Mouse (Mus musculus) hindbrain, embryonic 11.5 days (tissue): ENCODE measurements around the gene Herc2. TPM values are rescaled to one million over a fixed set of nuclear protein-coding genes. Genes with fewer than 3 reads are reported as not detected.

Experiments
- ATAC-seq: fragments of 200-750 bp; cut with Nextera tagmentation; 2 replicates; pipeline ENCODE4 v1.8.0; 2017; ENCODE audit warnings: mild to moderate bottlenecking, moderate TSS enrichment, moderate library complexity; ENCODE audit not compliant: low FRiP score
- DNase-seq: peaks from one replicate; pipeline ENCODE4 v3.0.0-alpha.2; 2015; ENCODE audit warnings: low spot score
- H3K27ac ChIP-seq: fragments of 300-500 bp; sonication (generic); 2 replicates; pipeline ENCODE4 v1.5.1; 2014; ENCODE audit warnings: mild to moderate bottlenecking, low read depth, low read length
- H3K27me3 ChIP-seq: fragments of 300-500 bp; sonication (generic); 2 replicates; pipeline ENCODE4 v1.6.1; 2014; ENCODE audit warnings: mild to moderate bottlenecking, low read length, moderate library complexity, mixed read lengths; ENCODE audit not compliant: control insufficient read depth, insufficient read depth
- H3K36me3 ChIP-seq: fragments of 300-500 bp; sonication (generic); 2 replicates; pipeline ENCODE4 v1.6.1; 2014; ENCODE audit warnings: mild to moderate bottlenecking, low read length, moderate library complexity, mixed read lengths; ENCODE audit not compliant: control insufficient read depth, insufficient read depth
- H3K4me1 ChIP-seq: fragments of 300-500 bp; sonication (generic); replicated peaks from 2 replicates; pipeline ENCODE4 v1.6.1; 2014; ENCODE audit warnings: low read length, mixed read lengths; ENCODE audit not compliant: control insufficient read depth, insufficient read depth
- H3K4me2 ChIP-seq: fragments of 300-500 bp; sonication (generic); replicated peaks from 2 replicates; pipeline ENCODE4 v1.6.1; 2014; ENCODE audit warnings: mild to moderate bottlenecking, low read depth, low read length
- H3K4me3 ChIP-seq: fragments of 300-500 bp; sonication (generic); 2 replicates; pipeline ENCODE4 v1.5.1; 2014; ENCODE audit warnings: low read depth, low read length
- H3K9ac ChIP-seq: fragments of 300-500 bp; sonication (generic); 2 replicates; pipeline ENCODE4 v1.6.1; 2014; ENCODE audit warnings: low read depth, low read length
- H3K9me3 ChIP-seq: fragments of 300-500 bp; sonication (generic); 2 replicates; pipeline ENCODE4 v1.6.1; 2016; ENCODE audit warnings: low read length; ENCODE audit not compliant: control insufficient read depth
- WGBS: fragments of 180-500 bp; shearing (Covaris S2); extraction: QIAGEN DNeasy Blood & Tissue Kit; methylation state at CpG from one replicate; pipeline ENCODE4 v1.1.7; 2014; 5-methylcytosine and 5-hydroxymethylcytosine counted together
- polyA plus RNA-seq: library from polyadenylated mRNA; unstranded; fragments of >200 nt; fragmentation: Nextera tagmentation; extraction: Ambion mirVana; gene quantifications from 2 replicates; pipeline ENCODE4 v1.2.1, GENCODE M21; 2014

Gene Herc2
- polyA plus RNA-seq, 1 experiment from 2014 or later: 43.5 TPM

- Histone ChIP-seq H3K4me2 (peak overlapping the region; percentile 65), H3K27ac (peak overlapping the region; percentile 82), H3K36me3 (no peaks in the 10 kb centered on the region), H3K9ac (peak overlapping the region; percentile 83), H3K27me3 (no peaks in the 10 kb centered on the region), H3K4me3 (peak overlapping the region; percentile 69), H3K9me3 (no peaks in the 10 kb centered on the region), H3K4me1 (peaks cover 5% of the 10 kb centered on the region; the same call in 1 of the 2 replicates)
- 0% methylated on average over 18 of the region's 18 CpGs for WGBS
- ATAC-seq (peak; percentile 69), DNase-seq (peak; percentile 63)
These were observed 503 bp downstream of the Herc2 start for GRCm38 (mm10) chr7:56050487-56050911.

- Histone ChIP-seq H3K4me3 (no peak overlapping the region), H3K4me1 (peaks cover 5% of the 10 kb centered on the region; the same call in 1 of the 2 replicates), H3K27me3 (no peaks in the 10 kb centered on the region), H3K27ac (no peak overlapping the region), H3K36me3 (0 out of 2 replicates have a peak, but pooled peaks cover 3% of the 10 kb centered on the region), H3K9ac (no peak overlapping the region), H3K9me3 (no peaks in the 10 kb centered on the region), H3K4me2 (no peak overlapping the region)
- DNase-seq (no peak), ATAC-seq (no peak)
These were observed 3.0 kb downstream of the Herc2 start for GRCm38 (mm10) chr7:56052996-56053395.

- H3K4me2 ChIP-seq: no peak overlapping the region
- WGBS: 96% methylated on average over 3 of the region's 3 CpGs
- no peaks in the 10 kb centered on the region for H3K27me3 ChIP-seq
- H3K4me3 ChIP-seq: no peak overlapping the region
- 0 out of 2 replicates have a peak, but pooled peaks cover 3% of the 10 kb centered on the region for H3K36me3 ChIP-seq
- peaks cover 2% of the 10 kb centered on the region; the same call in 1 of the 2 replicates for H3K4me1 ChIP-seq
- H3K27ac ChIP-seq: no peak overlapping the region
- DNase-seq (no peak), ATAC-seq (no peak)
- H3K9ac ChIP-seq: no peak overlapping the region
- H3K9me3 ChIP-seq: no peaks in the 10 kb centered on the region
These were observed 5.3 kb downstream of the Herc2 start for GRCm38 (mm10) chr7:56055338-56055737.

- Histone ChIP-seq H3K27ac (no peak overlapping the region), H3K4me2 (no peak overlapping the region), H3K36me3 (no peaks in the 10 kb centered on the region), H3K9ac (no peak overlapping the region), H3K4me1 (no peaks in the 10 kb centered on the region), H3K9me3 (no peaks in the 10 kb centered on the region), H3K27me3 (no peaks in the 10 kb centered on the region), H3K4me3 (no peak overlapping the region)
- DNase-seq (no peak), ATAC-seq (no peak)
- 95% methylated on average over 1 of the region's 1 CpGs for WGBS
These were observed 14.9 kb downstream of the Herc2 start for GRCm38 (mm10) chr7:56064876-56065275.

GRCm38 (mm10) chr7:56066136-56066535 lies 16.1 kb downstream of the Herc2 start:
- Histone ChIP-seq H3K9ac (no peak overlapping the region), H3K36me3 (no peaks in the 10 kb centered on the region)
- no peak for ATAC-seq

GRCm38 (mm10) chr7:56066634-56067033 lies 16.6 kb downstream of the Herc2 start:
- ATAC-seq: no peak

More at GRCm38 (mm10) chr7:56066136-56066535, 16.1 kb downstream of the Herc2 start:
- DNase-seq: no peak
- Histone ChIP-seq H3K27ac (no peak overlapping the region), H3K4me3 (no peak overlapping the region), H3K4me1 (no peaks in the 10 kb centered on the region), H3K4me2 (no peak overlapping the region), H3K9me3 (no peaks in the 10 kb centered on the region), H3K27me3 (no peaks in the 10 kb centered on the region)
- 92% methylated on average over 2 of the region's 2 CpGs for WGBS

GRCm38 (mm10) chr7:56071724-56072123 lies 21.7 kb downstream of the Herc2 start:
- Histone ChIP-seq H3K4me2 (no peak overlapping the region), H3K27ac (no peak overlapping the region), H3K9ac (no peak overlapping the region), H3K9me3 (no peaks in the 10 kb centered on the region), H3K4me3 (no peak overlapping the region), H3K27me3 (no peaks in the 10 kb centered on the region), H3K4me1 (no peaks in the 10 kb centered on the region), H3K36me3 (no peaks in the 10 kb centered on the region)
- DNase-seq: no peak
- ATAC-seq: no peak
- 91% methylated on average over 4 of the region's 4 CpGs for WGBS

More at GRCm38 (mm10) chr7:56066634-56067033, 16.6 kb downstream of the Herc2 start:
- no peaks in the 10 kb centered on the region for H3K9me3 ChIP-seq
- H3K4me3 ChIP-seq: no peak overlapping the region
- no peaks in the 10 kb centered on the region for H3K4me1 ChIP-seq
- H3K36me3 ChIP-seq: no peaks in the 10 kb centered on the region
- no peak for DNase-seq
- H3K27me3 ChIP-seq: no peaks in the 10 kb centered on the region
- 97% methylated on average over 1 of the region's 1 CpGs for WGBS
- no peak overlapping the region for H3K9ac ChIP-seq
- H3K27ac ChIP-seq: no peak overlapping the region
- no peak overlapping the region for H3K4me2 ChIP-seq

- WGBS: 70% methylated on average over 2 of the region's 2 CpGs
- no peaks in the 10 kb centered on the region for H3K4me1 ChIP-seq
- H3K36me3 ChIP-seq: peaks cover 5% of the 10 kb centered on the region
- no peak overlapping the region for H3K27ac ChIP-seq
- DNase-seq: no peak
- no peak overlapping the region for H3K9ac ChIP-seq
- no peaks in the 10 kb centered on the region for H3K27me3 ChIP-seq
- H3K4me3 ChIP-seq: no peak overlapping the region
- no peak overlapping the region for H3K4me2 ChIP-seq
- no peak for ATAC-seq
- H3K9me3 ChIP-seq: no peaks in the 10 kb centered on the region
These were observed 33.0 kb downstream of the Herc2 start for GRCm38 (mm10) chr7:56083034-56083433.

- H3K27ac ChIP-seq: no peak overlapping the region
- no peak overlapping the region for H3K9ac ChIP-seq
- peaks cover 6% of the 10 kb centered on the region for H3K36me3 ChIP-seq
- ATAC-seq: no peak
- H3K4me2 ChIP-seq: no peak overlapping the region
- DNase-seq: no peak
- H3K4me3 ChIP-seq: no peak overlapping the region
- H3K27me3 ChIP-seq: no peaks in the 10 kb centered on the region
- WGBS: 88% methylated on average over 3 of the region's 3 CpGs
- no peaks in the 10 kb centered on the region for H3K4me1 ChIP-seq
- H3K9me3 ChIP-seq: no peaks in the 10 kb centered on the region
These were observed 39.1 kb downstream of the Herc2 start for GRCm38 (mm10) chr7:56089097-56089496.
